Mouse (Mus musculus): ENCODE data around the gene Frmd4a.
"Not testable (repeated sequence)": the region's sequence is repeated elsewhere in the genome, so short reads cannot be mapped to it uniquely, and the experiment has no call there.

Gene Frmd4a

DNA sequence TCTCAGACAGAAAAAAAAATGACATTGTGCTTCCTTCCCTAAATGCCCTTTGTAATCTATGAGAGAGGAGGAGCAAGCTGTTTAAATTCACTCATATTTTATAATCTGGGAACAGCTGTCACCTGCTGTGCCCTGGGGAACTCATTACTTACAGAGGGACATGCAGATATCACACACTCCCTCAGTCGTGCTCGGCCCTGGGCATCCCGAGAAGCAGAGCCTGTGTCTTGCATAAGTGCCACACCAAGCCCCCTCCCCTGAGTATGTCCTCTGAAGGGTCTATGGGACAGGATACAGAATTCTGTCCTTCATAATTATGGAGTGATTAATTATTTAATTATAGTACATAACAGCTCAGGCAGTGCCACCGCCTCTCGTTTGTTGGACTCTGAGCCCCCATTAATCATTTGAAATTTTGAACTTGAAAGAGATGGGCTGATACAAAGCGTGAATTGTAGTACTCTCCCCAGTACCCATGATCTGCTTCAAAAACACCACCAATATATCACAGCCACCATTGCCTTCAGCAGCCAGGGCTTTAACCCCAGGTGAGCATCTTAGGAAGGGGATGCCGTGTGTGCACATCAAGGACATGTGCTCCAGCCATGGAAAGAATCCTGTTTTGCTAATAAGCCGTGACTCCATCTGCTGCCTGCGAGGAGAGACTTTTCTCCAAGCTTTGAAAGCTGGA is 177.0 kb downstream of the Frmd4a start:
- intact Hi-C loops (cut with DNase I) = no loop called here

DNA sequence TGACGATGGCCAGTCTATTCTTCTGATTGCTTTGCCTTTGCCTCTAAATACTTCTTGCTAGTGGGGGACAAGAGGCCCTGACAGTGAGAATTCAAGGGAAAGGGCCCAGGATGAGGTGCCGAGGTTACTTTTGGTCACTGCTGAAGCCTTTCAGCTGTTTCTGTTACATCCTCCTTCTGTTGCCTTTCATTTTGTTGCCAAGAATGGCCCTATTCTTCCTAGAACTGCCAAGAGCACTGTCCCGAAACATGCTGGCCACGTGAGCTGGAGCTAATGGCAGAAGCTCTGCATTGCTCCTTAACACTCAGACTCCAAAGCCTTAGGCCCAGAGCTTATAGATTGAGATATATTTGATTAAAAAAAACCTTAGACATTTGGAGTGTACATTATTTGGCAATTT is 178.5 kb downstream of the Frmd4a start:
- intact Hi-C loops (cut with DNase I) = no loop called here

DNA sequence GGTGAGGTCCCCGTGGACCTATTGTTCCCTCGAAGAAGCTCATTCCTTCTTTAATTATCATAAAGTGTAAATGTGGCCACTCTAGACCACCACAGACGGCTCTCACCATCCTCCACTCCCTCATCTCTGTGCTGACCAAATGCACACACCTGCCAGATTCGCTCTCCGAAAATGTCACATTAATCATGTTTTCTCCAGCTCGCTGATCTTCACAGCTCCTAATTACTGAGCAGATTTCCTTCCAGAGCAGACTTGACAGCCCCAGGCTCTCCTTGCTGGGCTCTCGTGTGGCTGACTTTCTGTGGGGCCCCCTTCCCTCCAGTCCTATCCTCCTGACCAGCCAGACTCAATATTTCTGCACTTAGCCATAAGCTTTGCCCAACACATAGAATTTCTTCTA is 191.7 kb downstream of the Frmd4a start:
- intact Hi-C loops (cut with DNase I) = no loop called here

DNA sequence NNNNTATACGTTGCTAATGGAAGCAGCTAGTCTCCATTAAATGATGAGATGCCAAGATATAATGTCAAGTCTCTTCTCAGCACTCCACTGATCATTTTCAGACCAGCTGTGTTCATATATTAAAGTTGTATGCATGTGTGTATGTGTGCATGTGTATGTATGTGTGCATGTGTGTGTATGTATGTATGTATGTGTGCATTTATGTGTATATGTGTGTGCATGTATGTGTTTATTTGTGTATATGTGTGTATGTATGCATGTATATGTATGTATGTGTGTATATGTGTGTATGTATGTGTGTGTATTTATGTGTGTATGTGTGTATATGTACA is 204.9 kb downstream of the Frmd4a start:
- intact Hi-C loops (cut with DNase I) = loop anchor here (2.0 to 10.0 kb wide), 2 partner anchors 270 to 382 kb away; no protein-coding TSS in a partner anchor

DNA sequence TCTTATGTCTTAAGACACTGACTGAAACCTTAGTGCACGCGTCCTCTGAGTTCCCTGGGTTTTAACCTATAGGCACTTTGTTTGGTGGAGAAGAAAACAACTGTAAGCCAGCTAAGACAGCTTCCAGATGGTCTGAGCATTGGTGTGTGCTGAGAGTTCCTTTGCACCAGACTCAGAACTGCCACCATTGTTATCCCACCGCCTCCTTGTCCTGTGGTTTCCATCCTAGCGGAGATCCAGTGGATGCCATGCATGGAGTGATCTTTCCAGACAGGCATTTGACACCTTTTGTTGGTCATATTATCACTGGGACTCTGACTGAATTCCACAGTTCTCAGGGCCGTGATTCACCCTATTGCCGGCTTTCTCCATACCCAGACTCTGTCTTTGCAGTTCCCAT is 205.8 kb downstream of the Frmd4a start:
- intact Hi-C loops (cut with DNase I) = loop anchor here (2.0 to 10.0 kb wide), 2 partner anchors 269 to 381 kb away; no protein-coding TSS in a partner anchor

DNA sequence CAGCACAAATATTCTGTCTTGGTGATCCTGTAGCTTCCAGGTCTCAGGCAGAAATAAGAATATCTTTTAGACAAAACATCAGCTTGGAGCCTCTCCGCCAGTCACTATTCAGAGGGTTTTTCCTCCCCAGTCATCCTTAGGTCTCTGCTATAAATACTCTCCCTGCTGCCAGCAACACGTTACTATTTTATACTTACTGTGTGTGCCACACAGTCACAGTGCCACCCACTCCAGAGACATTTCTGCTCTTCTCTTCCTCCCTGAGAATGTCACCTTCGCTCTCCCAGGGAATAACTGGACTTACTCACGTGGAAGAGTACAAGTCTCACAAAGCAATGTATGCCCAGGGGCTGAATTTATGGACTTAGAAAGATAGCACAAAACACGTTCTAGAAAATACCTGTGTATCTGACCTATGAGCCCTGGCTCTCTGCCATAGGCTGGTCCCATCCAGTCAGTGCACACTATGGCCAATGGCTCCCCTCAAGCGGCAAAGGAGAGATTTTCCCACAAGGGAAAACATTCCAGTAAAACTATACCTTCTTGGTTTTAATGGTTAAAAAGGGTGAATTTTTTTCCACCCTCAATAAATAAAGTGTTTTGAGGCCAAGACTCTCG is 209.5 kb downstream of the Frmd4a start:
- intact Hi-C loops (cut with DNase I) = loop anchor here (10.0 kb wide), 1 partner anchor 378 kb away; no protein-coding TSS in a partner anchor

DNA sequence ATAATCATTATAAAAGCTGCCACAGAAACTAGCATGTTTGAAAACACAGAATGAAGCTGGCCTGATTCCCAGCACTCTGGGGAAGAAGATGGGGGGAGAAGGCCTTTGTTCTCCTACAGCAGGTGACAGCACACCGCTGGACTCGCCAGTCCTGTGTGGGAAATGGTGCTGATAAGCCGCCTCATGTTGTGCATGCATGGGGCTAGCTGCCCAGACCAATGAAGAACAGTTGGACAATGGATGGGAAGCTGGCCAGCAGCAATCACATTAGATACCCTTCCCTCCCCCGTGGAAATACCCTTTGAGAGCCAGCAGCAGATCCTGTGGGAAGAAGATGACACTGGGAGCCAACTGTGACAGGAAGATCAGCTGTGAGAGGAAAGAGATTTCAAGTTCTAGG is 210.0 kb downstream of the Frmd4a start:
- intact Hi-C loops (cut with DNase I) = loop anchor here (10.0 kb wide), 1 partner anchor 377 kb away; no protein-coding TSS in a partner anchor

DNA sequence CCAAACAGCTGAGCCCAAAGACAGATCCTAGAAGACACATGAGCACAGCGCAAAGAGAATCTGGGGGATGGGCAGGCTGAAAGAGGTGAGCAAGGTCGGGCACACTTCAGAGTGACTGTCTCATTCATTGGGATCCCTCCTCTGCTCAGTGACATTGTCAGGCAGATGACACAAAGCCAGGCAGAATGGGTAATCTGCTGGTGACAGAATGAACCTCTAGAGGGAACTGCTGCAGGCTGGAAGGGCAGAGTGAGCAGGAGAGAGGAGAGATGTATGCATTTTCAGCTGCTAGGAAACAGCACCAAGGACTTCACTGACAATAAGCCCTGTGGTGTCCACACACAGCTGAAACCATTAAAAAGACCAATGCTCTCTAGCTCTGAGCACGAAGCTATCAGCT is 211.0 kb downstream of the Frmd4a start:
- intact Hi-C loops (cut with DNase I) = loop anchor here (10.0 kb wide), 1 partner anchor 376 kb away; no protein-coding TSS in a partner anchor

DNA sequence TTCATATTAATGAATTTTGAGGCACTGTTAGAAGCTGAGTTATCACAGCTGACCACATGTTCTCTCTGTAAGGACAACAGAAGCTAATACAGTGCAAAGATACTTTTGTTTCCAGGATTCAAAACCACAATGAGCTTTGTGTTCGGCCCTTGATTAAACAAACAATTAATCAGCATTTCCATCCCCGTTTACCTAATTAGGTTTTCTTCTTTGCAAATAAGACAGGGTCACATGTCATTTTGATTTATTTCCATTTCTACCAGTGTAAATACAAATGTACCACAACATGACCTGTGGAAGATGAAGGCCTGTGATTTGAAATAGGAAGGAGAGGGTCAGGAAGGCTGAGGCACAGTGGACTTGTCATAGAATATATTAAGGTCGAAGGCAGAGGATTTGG is 214.8 kb downstream of the Frmd4a start:
- intact Hi-C loops (cut with DNase I) = no loop called here

DNA sequence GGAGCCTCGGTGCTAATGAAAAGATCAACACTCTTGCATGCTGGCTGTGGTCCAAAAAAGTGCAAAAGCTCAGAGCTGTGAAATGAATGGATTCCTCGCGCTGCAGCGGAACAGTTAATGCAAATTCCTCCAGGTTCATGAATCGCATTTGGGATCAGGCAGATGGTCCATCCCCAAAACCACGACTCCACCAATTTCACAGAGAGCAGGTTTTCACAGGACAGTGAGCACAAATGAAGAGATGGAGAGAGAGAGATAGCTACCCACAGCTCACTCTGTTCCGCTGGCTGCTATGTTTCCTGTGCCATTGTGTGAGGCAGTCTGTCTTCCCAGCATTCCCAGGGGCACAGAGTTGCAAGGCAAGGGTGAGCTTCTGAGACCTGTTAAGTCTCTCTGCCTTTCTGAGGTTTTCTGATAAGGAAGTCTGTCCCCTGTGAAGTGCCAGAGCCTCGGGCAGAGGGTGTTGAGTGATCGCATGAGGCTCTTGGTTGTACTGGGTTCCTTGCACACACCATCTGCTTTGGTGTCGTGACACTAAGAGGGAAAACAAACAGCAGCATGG is 215.3 kb downstream of the Frmd4a start:
- intact Hi-C loops (cut with DNase I) = no loop called here

DNA sequence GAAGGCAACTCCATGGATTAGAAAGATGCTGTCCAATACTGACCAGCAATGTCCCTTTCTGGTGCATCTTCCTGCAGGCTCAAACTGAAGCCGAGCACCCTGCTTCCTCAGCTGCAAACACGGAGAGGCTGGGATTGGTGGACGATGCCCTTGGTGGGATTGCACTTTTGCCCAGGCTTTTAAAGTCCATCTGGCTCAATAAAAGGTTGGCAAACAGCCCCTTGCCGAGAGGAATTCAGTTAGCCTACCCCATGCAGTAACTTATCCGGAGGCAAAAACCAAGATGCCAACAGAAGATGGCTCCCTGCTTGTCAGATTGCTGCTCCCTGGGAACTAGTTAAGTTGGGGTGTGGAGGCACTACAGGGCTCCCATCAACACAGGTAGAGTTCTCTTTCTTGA is 220.2 kb downstream of the Frmd4a start:
- intact Hi-C loops (cut with DNase I) = no loop called here

DNA sequence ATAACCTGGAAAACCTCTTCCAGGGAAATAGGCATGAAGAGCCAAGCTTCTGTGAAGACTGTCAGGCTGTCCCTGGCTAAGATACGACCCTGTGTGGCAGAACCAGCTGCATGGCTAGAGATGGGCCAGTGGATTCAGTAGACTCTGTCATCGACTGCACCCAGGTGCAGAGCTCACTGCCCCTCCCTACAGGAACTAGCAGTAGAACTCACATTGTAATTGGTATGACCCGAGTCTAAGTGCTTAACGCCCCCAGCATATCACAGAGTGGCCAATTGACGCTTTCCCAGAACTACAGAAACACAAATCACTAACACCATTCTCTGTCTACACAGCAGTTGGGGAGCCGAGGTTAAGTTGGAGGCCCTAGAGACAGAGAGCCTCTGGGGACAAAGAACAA is 232.2 kb downstream of the Frmd4a start:
- intact Hi-C loops (cut with DNase I) = no loop called here

DNA sequence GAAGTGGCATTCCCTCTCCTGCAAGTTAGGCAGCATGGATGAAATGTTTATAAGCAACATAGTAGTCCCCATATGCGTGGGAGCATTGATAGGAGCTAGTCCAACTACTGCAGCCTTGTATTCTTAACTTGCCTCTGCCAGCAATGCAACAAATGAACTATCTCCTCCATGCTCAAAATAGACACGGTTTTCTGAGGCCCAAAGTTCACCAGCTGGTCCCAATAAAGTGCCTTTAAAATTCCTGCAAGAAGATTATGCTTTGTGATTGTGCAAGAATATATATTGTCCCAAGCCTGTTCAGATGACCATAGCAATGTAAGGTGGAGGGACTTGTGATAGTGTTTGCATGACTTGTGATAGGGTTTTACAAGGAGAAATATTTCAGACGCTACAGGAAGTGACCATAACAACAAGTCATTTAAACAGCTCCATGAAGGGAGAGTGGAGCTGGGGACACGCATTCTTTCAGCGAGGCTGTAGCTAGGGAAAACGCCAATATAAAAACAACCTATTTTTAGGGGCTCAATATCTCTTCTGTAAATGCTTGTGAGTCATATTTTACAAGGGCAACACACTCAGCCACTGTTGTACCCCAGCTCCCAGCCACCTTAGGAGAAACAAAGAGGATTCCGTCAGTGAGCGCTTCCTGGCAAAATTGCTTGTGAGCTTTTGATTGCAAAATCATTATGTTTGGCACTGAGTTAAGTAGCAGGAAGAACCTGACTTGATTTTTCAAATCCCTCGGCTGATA is 235.2 kb downstream of the Frmd4a start:
- intact Hi-C loops (cut with DNase I) = no loop called here

DNA sequence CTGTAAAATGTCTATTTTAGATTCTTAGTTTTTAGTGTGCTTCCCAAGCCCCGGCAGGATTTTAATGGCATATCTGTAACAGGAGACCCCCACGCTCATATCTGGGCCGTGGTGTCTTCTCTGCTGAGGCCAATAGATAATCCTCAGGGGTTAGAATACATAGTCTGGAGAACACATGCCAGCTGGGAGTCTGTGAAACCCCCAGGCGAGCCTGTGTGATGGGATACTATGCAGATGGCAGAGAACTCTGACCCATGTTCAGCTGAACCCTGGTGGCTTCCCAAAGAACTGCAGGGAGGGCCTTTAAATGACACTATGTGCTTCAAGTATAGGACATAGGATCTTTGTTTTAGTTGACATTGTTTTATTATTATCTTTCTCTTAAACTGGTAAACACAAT is 235.8 kb downstream of the Frmd4a start:
- intact Hi-C loops (cut with DNase I) = no loop called here

DNA sequence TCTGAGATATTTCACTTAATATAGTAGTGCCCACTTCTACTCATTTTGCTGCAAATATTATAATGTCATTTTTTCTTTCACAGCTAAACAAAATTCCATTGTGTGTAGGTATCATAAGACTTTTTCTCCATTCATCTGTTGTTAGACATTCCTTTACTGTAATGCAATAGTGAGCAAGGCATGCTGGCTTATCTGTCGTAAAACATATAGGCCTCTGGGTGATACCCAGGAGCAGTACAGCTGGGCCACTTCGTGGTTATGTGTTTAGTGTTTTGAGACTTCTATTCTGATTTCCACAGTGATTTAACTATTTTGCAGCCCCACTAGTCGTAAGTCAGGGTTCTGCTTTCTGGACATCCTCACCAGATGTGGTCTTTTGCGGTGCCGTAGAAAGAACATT is 236.6 kb downstream of the Frmd4a start:
- intact Hi-C loops (cut with DNase I) = no loop called here

DNA sequence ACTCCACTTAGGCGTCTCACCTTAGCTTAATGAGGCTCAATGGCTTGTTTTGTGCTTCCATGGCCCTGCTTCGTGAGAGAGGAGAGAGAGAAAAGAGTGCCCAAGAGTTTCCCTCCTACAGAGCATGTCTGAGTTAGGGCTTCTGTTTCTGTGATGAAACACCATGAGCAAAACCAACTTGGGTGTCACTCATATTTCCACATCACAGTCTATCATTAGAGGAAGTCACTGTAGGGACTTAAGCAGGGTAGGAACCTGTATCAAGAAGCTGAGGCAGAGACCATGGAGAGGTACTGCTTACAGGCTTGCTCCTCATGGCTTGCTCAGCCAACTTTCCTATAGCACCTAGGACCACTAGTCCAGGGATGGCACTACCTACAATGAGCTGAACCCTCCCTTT is 238.7 kb downstream of the Frmd4a start:
- intact Hi-C loops (cut with DNase I) = no loop called here

DNA sequence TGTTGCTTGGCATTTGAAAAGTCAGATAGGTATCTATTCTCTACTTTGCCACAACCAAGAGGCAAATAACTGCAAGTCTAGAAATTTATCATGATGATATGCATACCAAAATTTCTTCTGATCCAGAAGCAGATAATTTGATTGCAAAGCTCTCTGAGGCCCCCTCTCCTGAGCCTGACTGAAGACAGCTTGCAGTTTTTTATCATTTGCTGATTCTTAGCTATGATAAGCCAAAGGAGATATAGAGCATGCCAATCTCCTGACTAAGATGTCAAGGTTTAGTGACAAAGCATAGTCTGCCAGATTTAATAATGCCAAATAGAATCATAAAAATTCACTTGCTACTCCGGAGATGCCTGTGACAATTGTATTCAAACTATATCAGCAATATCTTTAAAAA is 240.1 kb downstream of the Frmd4a start:
- intact Hi-C loops (cut with DNase I) = no loop called here

DNA sequence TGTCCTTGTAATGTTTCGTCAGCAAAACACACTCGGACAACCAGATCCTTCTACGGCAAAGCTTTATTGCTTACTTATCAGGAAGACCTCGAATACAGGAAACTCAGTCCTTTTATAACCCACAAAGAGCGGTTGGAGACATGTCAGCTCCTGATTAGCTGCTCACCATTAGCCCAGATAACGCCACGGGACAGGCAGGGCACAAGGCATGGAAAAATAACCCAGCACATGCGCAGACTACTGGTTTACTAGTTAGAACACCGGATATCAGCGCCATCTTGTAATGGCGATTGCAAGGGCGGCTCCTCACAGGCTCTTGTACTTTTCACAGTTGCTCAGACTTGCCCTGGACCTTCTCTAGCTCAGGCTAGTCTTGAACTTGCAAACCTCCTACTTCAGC is 241.3 kb downstream of the Frmd4a start:
- intact Hi-C loops (cut with DNase I) = not testable (repeated sequence)

DNA sequence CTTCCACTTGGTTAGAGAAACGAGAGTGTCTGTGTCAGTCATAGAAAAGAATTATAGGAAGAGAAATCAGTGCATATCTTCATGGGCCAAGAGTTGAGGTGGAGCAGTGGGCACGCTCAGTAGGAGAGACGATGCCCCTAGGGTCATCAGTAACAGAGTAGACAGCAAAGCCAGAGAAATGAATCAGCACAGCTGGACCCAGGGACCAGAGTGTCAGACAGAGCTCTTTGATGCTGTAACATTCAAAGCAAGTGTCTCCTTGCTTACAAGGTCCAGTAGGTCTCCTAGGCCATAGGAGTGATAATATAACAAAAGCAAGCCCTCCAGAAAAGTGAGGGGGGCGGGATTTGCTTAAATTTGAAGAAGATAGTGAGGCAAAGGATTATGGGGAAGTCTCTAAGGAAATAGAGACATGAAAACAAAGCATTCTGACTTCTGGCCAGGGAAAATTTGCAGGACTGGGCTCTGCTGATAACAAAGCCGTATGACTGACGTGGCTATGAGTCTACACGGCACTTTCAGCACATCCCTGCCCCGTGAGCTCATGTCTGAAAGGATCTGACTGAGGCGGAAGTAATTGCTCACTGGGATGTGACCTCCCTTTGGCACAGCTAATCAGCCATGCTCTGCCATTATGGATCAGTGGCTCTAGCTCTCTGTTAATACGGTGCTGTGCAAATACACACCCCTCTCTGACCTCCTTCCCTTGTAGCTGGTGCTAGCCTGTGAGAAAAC is 243.0 kb downstream of the Frmd4a start:
- intact Hi-C loops (cut with DNase I) = no loop called here

DNA sequence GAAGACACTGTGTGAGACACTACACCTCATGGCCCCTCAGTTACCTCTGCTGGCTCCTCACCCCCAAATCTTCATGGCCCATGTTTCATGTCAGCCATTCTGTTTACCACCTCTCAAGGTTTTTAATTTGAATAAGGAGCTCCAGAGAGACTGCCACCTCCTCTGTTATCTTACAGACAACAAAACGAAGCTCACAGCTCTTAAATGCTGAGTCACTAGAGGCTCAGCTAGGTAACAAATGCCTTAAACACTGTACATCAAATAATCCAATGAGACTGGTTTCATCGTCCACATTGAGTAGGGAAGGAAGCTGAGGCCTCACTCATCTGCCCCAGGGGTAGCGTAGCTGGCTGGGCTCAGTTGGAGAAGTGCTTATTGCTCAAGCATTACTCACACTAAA is 245.2 kb downstream of the Frmd4a start:
- intact Hi-C loops (cut with DNase I) = no loop called here

DNA sequence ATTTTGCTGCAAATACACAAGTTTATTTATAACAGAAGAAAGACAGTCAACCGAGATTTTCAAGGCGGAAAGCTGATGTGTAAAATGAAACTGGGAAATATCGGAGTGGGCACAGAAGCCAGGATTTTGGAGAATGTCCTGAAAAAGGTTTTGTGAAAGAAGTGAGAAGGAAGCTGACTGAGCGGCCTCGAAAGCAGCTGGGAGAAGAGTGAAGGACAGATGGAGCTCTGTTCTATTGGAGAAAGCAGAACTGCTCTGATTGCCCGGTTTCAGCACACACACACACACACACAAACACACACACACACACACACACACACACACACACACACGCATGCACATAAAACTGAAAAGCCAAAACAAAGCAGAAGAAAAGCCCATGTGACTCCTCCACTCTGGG is 249.9 kb downstream of the Frmd4a start:
- intact Hi-C loops (cut with DNase I) = no loop called here
